Comparison of ENCODE assay signal across 23 mouse cellular contexts in genomic region chr14:23051441-23051840, GRCm38 (mm10).
DNase-seq lines count a peak whose midpoint lies in the region; ATAC-seq and TF ChIP-seq lines count a peak whose summit lies in the region.
"Had no signal": no experiment of that assay in that cellular context is flagged by ENCODE, and none has a peak within 500 bp of the region (broad histone marks: within the 10 kb centered on the region; RNA-seq: fewer than 3 reads in every experiment).

No protein-coding gene starts in this region.

- WGBS in kidney, embryonic 16.5 days = 50% methylated on average over 7 of the region's 7 CpGs

- no peak overlapping the region for H3K4me3 ChIP-seq in C2C12 (ENCODE audit: insufficient read depth, poor library complexity, severe bottlenecking)
- no peak overlapping the region for H3K4me3 ChIP-seq in myocyte
- no peak overlapping the region for H3K4me3 ChIP-seq in kidney, embryonic 16.5 days (ENCODE audit: low read length)
- H3K4me3 ChIP-seq: embryonic facial prominence, embryonic 12.5 days; forebrain, embryonic 10.5 days; heart, embryonic 10.5 days; hindbrain, embryonic 12.5 days had no signal

- H3K4me1 ChIP-seq in kidney, embryonic 16.5 days (ENCODE audit: insufficient read depth, low read length) = no peaks in the 10 kb centered on the region
- H3K4me1 ChIP-seq: heart, embryonic 10.5 days had no signal

- TF ChIP-seq POLR2A in myocyte (IDR thresholded peaks at IDR 0.05; ENCODE audit: insufficient read length, low read depth) = no peak

- no peak overlapping the region for H3K27ac ChIP-seq in kidney, embryonic 16.5 days (ENCODE audit: low read length)
- H3K27ac ChIP-seq: embryonic facial prominence, embryonic 12.5 days; forebrain, embryonic 10.5 days; heart, embryonic 10.5 days; hindbrain, embryonic 12.5 days had no signal

- H3K79me2 ChIP-seq in C2C12 (ENCODE audit: control insufficient read depth, insufficient read depth) (no peaks in the 10 kb centered on the region), myocyte (ENCODE audit: control insufficient read depth, insufficient read depth) (no peaks in the 10 kb centered on the region)

- H3K9ac ChIP-seq in kidney, embryonic 16.5 days (replicated peaks; ENCODE audit: low read length) = no peak overlapping the region
- H3K9ac ChIP-seq: embryonic facial prominence, embryonic 12.5 days; hindbrain, embryonic 12.5 days had no signal

- H3K9me3 ChIP-seq in kidney, embryonic 16.5 days (ENCODE audit: low read length) = no peaks in the 10 kb centered on the region
- H3K9me3 ChIP-seq: embryonic facial prominence, embryonic 12.5 days; forebrain, embryonic 10.5 days; heart, embryonic 10.5 days; hindbrain, embryonic 12.5 days had no signal

- DNase-seq in gastrocnemius, postnatal 25 days = peak; percentile 19
- no peak for DNase-seq in gastrocnemius, postnatal 10 days
- DNase-seq in embryo, embryonic 10.5 days (ENCODE audit: low spot score) = peak; percentile 18
- DNase-seq in thymus, postnatal 14 days = no peak
- DNase-seq in ovary, postnatal 36 days (ENCODE audit: low spot score) = no peak
- DNase-seq: adrenal gland, adult 8-10 months; cerebellum, adult 11 months; cerebellum, adult 8-10 months; cerebellum, postnatal 14 days; heart, adult 18-20 months; heart, postnatal 10 days; heart, postnatal 4 days; kidney, adult 11 months had no signal

- no peaks in the 10 kb centered on the region for H3K79me3 ChIP-seq in C2C12 (ENCODE audit: low read depth)

- H3K27me3 ChIP-seq in C2C12 (ENCODE audit: control insufficient read depth, insufficient read depth, insufficient read length) = no peaks in the 10 kb centered on the region
- H3K27me3 ChIP-seq in myocyte (ENCODE audit: control insufficient read depth, insufficient read depth, insufficient read length) = no peaks in the 10 kb centered on the region
- no peaks in the 10 kb centered on the region for H3K27me3 ChIP-seq in kidney, embryonic 16.5 days (ENCODE audit: insufficient read depth, low read length)
- H3K27me3 ChIP-seq: CH12.LX; embryonic facial prominence, embryonic 12.5 days; hindbrain, embryonic 12.5 days had no signal

- no peak for TF ChIP-seq CTCF in C2C12 (IDR thresholded peaks at IDR 0.05; ENCODE audit: control insufficient read depth, insufficient read depth, insufficient read length)

- no peak overlapping the region for H3ac ChIP-seq in C2C12 (ENCODE audit: control insufficient read depth, insufficient read length, low read depth)
- no peak overlapping the region for H3ac ChIP-seq in myocyte (ENCODE audit: control insufficient read depth, insufficient read length)

- H3K36me3 ChIP-seq in C2C12 (ENCODE audit: control insufficient read depth, insufficient read depth) = no peaks in the 10 kb centered on the region
- H3K36me3 ChIP-seq in myocyte (ENCODE audit: control insufficient read depth, insufficient read depth) = no peaks in the 10 kb centered on the region
- H3K36me3 ChIP-seq in kidney, embryonic 16.5 days (ENCODE audit: insufficient read depth, low read length) = no peaks in the 10 kb centered on the region
- H3K36me3 ChIP-seq: embryonic facial prominence, embryonic 12.5 days; forebrain, embryonic 10.5 days; heart, embryonic 10.5 days; hindbrain, embryonic 12.5 days had no signal

- no peak for ATAC-seq in kidney, embryonic 16.5 days (ENCODE audit: low FRiP score, low TSS enrichment)
- ATAC-seq: forebrain, embryonic 16.5 days; hindbrain, embryonic 16.5 days had no signal

- H3K4me2 ChIP-seq in myocyte (ENCODE audit: low read depth) = peak overlapping the region; percentile 58
- no peak overlapping the region for H3K4me2 ChIP-seq in kidney, embryonic 16.5 days (replicated peaks; ENCODE audit: low read depth, low read length)
- H3K4me2 ChIP-seq: embryonic facial prominence, embryonic 12.5 days; hindbrain, embryonic 12.5 days had no signal

TF ChIP-seq in C2C12, 6 proteins besides CTCF, POLR2A, EP300 and RAD21:
- no peak for TF ChIP-seq MAX (IDR thresholded peaks at IDR 0.05)
- TF ChIP-seq CEBPB (IDR thresholded peaks at IDR 0.05; ENCODE audit: low read depth) = peak; percentile 10
- TF ChIP-seq USF1 (IDR thresholded peaks at IDR 0.05; ENCODE audit: low read depth) = no peak
- TF ChIP-seq MYOD1 (IDR thresholded peaks at IDR 0.05; ENCODE audit: control insufficient read depth, insufficient read length, low read depth) = no peak
- peak; percentile 41 for TF ChIP-seq FOSL1 (IDR thresholded peaks at IDR 0.05; ENCODE audit: insufficient read depth, low read length, poor library complexity, severe bottlenecking)
- TF ChIP-seq MYOG (IDR thresholded peaks at IDR 0.05; ENCODE audit: control insufficient read depth, extremely low read depth, insufficient read length) = no peak

TF ChIP-seq in myocyte, 11 proteins besides CTCF, POLR2A, EP300 and RAD21:
- TF ChIP-seq POLR2AphosphoS2 (IDR thresholded peaks at IDR 0.05; ENCODE audit: insufficient read length, low read depth) (no peak), MYOD1 (IDR thresholded peaks at IDR 0.05; ENCODE audit: control insufficient read depth in 1 of 3, insufficient read length in 2 of 3, low read depth in 2 of 3) (no peak), TCF3 (IDR thresholded peaks at IDR 0.05; ENCODE audit: insufficient read length, low read depth) (no peak), E2F4 (IDR thresholded peaks at IDR 0.05; ENCODE audit: insufficient read depth) (no peak), USF1 (IDR thresholded peaks at IDR 0.05; ENCODE audit: low read depth) (no peak), REST (IDR thresholded peaks at IDR 0.05; ENCODE audit: insufficient read depth, insufficient read length) (no peak), CEBPB (IDR thresholded peaks at IDR 0.05; ENCODE audit: insufficient read depth, poor library complexity, severe bottlenecking) (no peak), TCF12 (IDR thresholded peaks at IDR 0.05; ENCODE audit: insufficient read depth, poor library complexity, severe bottlenecking) (no peak), SRF (IDR thresholded peaks at IDR 0.05; ENCODE audit: control insufficient read depth, insufficient read length, low read depth) (no peak), MYOG (IDR thresholded peaks at IDR 0.05; ENCODE audit: control insufficient read depth in 1 of 3, insufficient read depth in 1 of 3, insufficient read length in 2 of 3, low read depth in 2 of 3) (no peak), MAX (IDR thresholded peaks at IDR 0.05; ENCODE audit: low read depth) (no peak)
TF ChIP-seq in myocyte: peak in this region for 0.

Comparison
In these comparisons a context has a peak if more than half of its experiments do, and no peak if none do; other contexts are left out.
1. DNase-seq: peak in gastrocnemius, postnatal 25 days (single experiment) and embryo, embryonic 10.5 days (single experiment); none in gastrocnemius, postnatal 10 days (single experiment), thymus, postnatal 14 days (single experiment) and ovary, postnatal 36 days (single experiment).